Mouse (Mus musculus) erythroblast, embryonic 14.5 days (primary cell): ENCODE data around the gene Ncbp3.

ENCODE experiments used
- GATA1 ChIP-seq: IDR thresholded peaks from 2 replicates; pipeline ENCODE4 v1.6.1; 2012; ENCODE audit warnings: low read length, inconsistent platforms, mixed read lengths
- TAL1 ChIP-seq: IDR thresholded peaks from 3 replicates; pipeline ENCODE4 v1.6.1; 2012; ENCODE audit warnings: low read length, inconsistent platforms, mixed read lengths

DNA sequence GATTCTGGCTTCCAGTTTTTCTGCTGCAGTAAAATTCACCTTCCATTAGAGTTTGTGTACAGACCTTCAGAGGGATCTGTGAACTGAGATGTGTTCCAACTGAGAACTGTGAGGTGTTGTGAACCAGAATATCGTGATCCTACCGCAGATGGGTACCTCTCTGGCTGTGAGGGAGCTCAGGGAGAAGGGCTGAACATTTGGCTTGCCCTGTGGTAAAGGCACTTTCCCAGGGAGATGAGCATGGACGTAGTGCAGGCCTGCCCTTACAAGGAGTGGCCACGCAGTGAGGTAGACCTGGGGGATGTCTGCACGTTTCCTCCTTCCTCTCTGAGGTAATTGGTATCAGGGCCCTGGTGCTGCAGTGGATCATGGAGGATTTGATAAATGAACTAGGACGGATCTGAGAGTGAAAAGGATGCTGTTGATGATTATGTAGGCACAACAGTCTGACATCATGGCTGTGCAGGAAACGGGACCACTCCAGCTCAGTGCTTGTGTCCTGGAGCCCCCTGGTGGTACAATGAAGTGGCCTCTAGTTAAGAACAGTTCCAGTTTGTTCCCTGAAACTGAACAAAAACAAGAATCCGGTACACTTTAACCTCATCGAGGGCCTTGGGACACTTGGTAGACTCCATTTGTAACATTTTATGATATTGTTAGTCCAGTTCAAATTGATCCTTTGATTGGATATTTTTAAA lies 8.3 kb upstream of the Ncbp3 start:
- TF ChIP-seq TAL1 (no peak), GATA1 (no peak)
